Mouse (Mus musculus): Measurements from ENCODE around the gene Gm49673. TPM values are rescaled to one million over a fixed set of nuclear protein-coding genes. Genes with fewer than 3 reads are reported as not detected.
"Not testable (repeated sequence)": the region's sequence is repeated elsewhere in the genome, so short reads cannot be mapped to it uniquely, and the experiment has no call there.

Gene Gm49673
- total RNA-seq, 2 experiments from 2014 or later, result 0.23 to 0.26 TPM

GRCm38 (mm10) chr17:8039916-8040635 is 107.5 kb downstream of the Gm49673 start:
- not testable (repeated sequence) for DNase-seq

GRCm38 (mm10) chr17:8036976-8037375 is 110.6 kb downstream of the Gm49673 start:
- DNase-seq, result not testable (repeated sequence)

Other genes starting within 250 kb of the Gm49673 start
- 1 to 10 TPM; 1.4 to 1.5 TPM for gene Tagap, start 221.8 kb downstream of the Gm49673 start, total RNA-seq (2021)
- gene Rsph3a, start 202.2 kb downstream of the Gm49673 start, total RNA-seq (2021), result 10 to 100 TPM; 21.1 to 26.2 TPM
- gene Rnaset2a, start 309 bp upstream of the Gm49673 start, total RNA-seq (2021), result 10 to 100 TPM; 15.6 to 19.2 TPM
- 10 to 100 TPM; 13.3 to 15.3 TPM for gene Fgfr1op, start 17.7 kb upstream of the Gm49673 start, total RNA-seq (2021)
- not detected for gene Ccr6, start 88.3 kb upstream of the Gm49673 start, total RNA-seq (2021)
- gene Mpc1, start 135.1 kb upstream of the Gm49673 start, total RNA-seq (2021), result 100 to 1,000 TPM; 206 to 242 TPM
- gene Sft2d1, start 163.3 kb upstream of the Gm49673 start, total RNA-seq (2021), result 10 to 100 TPM; 16.0 to 21.0 TPM
- under 1 TPM in 1 of 2 experiments, not detected in 1; 0.27 TPM for gene Prr18, start 189.7 kb upstream of the Gm49673 start, total RNA-seq (2021)
- gene T2, start 208.2 kb upstream of the Gm49673 start, total RNA-seq (2021), result not detected

All from gastrocnemius, postnatal 10 days (tissue).